Mouse (Mus musculus) lung, postnatal 0 days (tissue): Measurements from ENCODE around the gene Rbms1.

Experiments used
- CTCF ChIP-seq: IDR thresholded peaks from 2 replicates; pipeline ENCODE4 v1.5.1; 2016; ENCODE audit warnings: antibody characterized with exemption, mild to moderate bottlenecking
- EP300 ChIP-seq: IDR thresholded peaks from 2 replicates; pipeline ENCODE4 v1.6.1; 2016; ENCODE audit warnings: antibody characterized with exemption, mild to moderate bottlenecking, control low read depth

- TF ChIP-seq CTCF, result no peak
- TF ChIP-seq EP300, result no peak
Measured at GRCm38 (mm10) chr2:60712891-60713290, 250.1 kb downstream of the Rbms1 start.
